Mouse (Mus musculus) NIH3T3 (cell line): ENCODE results near the gene Dock11.
A peak's percentile ranks its signal among the peaks of the same experiment; 100 is the strongest.

ENCODE experiments used
- DNase-seq: peaks from one replicate; pipeline ENCODE4 v3.0.0-alpha.2; 2012; ENCODE audit warnings: low read depth

Gene Dock11

DNA sequence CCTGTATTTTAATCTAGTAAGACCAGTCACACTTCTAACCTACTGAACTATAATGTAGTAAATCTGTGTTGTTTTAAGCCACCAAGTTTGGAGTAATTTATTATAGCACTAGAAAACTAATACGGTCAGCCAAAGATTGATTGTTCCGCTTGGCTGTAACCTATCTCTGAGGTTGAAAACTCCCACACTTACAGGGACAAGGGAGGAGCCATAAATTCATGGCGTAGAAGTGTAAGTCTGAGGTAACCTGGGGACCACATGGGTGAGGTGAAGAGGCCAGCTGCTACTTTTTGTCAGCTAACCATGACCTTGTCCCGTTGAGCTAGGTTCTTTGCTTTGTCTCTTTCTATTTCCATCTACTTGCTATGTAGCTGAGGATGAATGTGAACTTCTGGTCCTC, 61.5 kb downstream of the Dock11 start:
- no peak for DNase-seq

DNA sequence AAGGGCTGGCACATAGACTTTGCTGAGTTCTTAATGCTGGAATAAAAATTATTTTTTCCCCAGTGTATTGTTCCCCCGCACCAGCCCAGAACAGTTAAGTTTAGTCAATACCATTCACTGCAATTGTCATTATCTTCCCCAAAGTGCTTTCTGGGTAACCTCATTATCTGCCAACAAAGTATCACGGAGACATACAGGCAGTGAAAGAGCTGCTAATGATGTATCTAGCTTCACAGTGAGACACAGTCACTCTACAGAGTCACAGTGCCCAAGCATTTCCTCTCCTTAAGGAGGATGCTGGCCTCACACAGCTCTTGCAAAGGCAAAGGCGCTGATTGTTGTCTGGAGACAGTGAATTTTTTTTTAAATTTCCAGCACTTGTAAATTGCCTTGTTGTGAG, 63.3 kb downstream of the Dock11 start:
- no peak for DNase-seq

- no peak for DNase-seq
Measured at GRCm38 (mm10) chrX:35952521-35953095, 64.0 kb downstream of the Dock11 start.

GRCm38 (mm10) chrX:35956236-35956635, 67.6 kb downstream of the Dock11 start:
- DNase-seq: no peak

DNA sequence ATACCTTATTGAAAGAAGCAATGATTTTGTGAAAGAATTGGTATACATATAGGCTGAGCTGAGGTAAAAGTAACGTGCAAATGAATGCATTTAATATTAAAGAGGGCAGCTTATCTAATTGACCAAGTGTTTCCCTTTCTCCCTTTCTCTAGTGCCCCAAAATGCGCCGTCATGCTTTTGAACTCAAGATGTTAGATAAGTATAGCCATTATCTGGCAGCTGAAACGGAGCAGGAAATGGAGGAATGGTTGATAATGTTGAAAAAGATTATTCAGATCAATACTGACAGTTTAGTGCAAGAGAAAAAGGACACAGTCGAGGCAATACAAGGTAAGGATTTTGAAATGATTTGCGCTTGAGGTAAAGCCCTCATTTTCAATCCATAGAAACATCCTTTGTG, 74.5 kb downstream of the Dock11 start:
- DNase-seq: no peak

DNA sequence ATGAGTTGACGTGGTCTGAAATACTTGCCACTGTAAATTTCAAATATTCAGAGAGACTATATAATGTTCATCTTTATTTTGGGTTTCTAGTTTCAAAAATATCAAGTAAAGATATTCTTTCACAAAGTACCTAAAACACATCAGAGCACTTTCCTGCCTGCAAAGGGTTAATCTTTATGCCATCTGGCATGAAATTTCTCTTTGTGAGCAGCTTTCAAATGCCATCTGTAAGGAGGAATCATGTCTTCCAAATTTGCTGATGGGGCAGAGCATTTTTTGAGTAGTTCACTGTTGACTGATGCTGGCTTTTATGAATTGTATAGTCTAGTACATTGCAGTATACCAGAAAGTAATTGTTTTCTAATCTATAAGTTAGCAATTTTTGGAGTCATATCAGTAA, 80.6 kb downstream of the Dock11 start:
- DNase-seq: no peak

GRCm38 (mm10) chrX:35976657-35977056, 88.0 kb downstream of the Dock11 start:
- DNase-seq: no peak

- DNase-seq: no peak
Measured at GRCm38 (mm10) chrX:35987981-35988380, 99.3 kb downstream of the Dock11 start.

DNA sequence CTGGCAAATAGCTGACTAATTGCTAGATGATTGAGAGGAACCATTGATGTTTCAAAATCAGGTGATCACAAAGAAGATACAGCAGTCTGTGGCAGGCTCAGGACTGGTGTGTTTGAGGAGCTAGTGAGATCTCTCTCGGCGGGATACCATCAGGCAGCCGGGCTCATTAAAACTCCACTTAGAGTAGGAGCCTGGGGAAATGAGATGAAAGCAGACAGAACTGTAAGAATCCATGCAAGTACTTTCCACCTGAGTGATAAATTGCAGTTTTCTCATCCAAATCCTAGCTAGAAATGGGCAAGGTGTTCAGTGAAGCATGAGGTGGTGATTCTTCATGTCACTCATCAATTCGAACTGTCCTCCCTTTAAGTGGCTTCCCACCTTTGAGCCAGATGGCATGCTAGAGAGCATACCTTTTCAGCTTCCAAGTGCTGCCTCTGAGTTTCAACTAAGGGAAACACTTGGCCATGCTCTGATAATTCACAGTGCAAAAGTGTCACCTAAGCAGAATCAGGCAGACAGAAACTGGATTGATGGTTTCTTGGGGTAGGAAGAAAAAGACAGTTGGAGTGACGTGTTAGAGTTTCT, 102.0 kb downstream of the Dock11 start:
- DNase-seq: no peak

DNA sequence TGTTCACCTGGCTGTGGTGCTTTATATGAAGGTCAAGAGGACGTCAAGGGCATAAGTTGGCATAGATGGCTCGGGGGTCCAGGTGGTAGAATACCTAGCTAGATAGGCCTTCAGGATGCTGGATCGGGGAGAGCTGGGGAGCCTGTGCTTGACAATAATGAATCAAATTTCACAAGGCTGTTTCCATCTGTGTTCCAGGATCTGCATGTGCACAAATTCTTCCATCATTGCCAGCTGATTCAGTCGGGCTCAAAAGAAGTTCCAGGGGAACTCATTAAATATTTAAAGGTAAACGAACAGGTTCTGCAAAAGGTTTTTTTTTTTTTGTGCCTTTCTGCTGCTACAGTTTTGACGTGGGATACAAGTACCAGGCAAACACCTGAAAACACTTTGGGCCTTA, 105.6 kb downstream of the Dock11 start:
- DNase-seq: no peak

GRCm38 (mm10) chrX:35997004-35997403, 108.4 kb downstream of the Dock11 start:
- DNase-seq: peak; percentile 66

GRCm38 (mm10) chrX:35997793-35998419, 109.3 kb downstream of the Dock11 start:
- no peak for DNase-seq

- DNase-seq: no peak
Measured at GRCm38 (mm10) chrX:36025651-36026050, 137.0 kb downstream of the Dock11 start.

DNA sequence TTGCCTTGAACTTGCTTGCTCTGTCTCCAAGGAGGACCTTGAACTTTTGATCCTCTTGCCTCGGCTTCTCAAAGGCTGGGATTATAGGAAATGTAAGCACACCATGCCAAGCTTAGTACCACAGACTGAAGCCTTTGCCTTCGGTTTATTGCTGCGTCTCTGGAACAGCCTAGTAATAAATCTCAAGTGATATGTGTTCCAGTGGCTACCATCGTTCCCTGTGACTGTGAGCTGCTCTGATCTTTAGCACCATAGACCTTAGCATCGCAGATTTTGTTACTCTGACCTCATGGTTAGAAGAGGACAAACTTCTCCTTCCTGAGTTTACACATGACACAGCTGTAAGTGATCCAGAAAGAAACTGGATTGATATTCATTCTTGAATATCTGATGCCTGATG, 142.5 kb downstream of the Dock11 start:
- no peak for DNase-seq

GRCm38 (mm10) chrX:36034045-36034444, 145.4 kb downstream of the Dock11 start:
- no peak for DNase-seq

DNA sequence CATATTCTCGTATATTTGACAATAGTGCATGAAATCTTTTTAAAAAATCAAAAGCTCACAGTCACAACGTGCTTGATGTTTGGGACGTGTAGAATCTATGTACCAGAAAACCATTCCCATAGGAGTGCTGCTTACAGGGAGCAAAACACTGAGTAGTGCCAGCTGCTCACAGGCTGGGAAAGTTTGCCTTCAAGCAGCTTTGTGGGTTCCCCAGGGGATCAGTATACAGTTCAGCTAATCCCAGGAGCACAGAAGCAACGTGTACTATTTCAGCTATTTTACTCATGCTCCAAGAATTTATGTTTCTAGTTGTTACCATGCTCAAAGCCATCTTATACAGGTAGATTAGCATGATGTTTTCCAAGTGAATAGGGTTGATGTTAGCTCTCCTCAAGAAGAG, 157.1 kb downstream of the Dock11 start:
- no peak for DNase-seq

DNA sequence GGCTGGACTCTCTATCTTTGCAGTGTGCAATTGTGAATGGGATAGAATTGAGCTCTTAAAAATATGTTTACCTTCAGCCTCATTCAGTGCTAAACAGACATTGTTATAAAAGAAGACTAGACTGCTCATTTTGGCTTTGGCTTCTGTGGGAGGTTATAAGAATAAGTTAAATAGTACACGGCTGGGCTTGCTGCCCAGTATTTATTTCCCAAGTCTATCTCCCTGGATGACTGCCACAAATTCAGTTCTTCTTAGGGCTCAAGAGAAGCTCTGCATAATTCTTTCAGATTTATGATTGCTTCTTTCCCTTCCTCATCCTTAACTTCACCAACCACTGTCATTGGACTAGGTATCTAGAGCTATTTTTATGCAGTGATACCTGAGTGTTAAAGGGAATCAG, 158.8 kb downstream of the Dock11 start:
- DNase-seq: peak; percentile 83

- DNase-seq: peak; percentile 27
Measured at GRCm38 (mm10) chrX:36050312-36050711, 161.7 kb downstream of the Dock11 start.

DNA sequence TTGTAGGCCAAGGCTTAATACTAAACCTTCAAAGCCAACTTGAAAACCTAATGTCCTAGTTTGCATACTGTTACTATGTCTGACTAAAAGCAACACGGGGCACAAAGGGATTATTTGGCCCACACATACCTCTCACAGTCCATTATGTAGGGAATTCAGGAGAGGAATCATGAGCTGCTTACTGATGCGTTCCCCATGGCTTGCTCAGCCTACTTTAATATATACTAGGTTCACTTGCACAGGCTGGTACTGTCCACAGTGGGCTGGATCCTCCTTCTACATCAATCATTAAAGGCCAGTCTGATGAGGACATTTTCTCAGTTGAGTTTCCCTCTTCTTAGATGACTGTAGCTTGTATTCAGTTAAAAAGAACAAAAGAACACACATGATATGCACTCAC, 185.4 kb downstream of the Dock11 start:
- DNase-seq: no peak

DNA sequence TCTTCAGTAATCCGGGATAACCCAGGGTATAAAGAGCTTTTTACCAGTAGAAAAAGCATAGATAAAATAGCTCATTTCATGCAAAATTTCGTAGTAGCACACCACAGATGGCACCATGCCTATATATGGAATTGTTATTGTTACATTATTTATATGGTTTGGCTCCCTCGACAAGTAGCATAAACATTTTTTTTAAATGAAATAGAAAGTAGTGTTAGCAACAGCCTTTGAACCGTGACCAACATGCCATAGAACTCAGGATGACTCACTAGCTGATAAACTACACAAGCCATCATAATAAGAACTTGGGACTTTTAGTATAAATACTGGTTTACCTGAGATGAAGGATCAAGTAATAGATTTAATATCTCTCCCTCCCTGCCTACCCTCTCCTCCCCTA, 188.5 kb downstream of the Dock11 start:
- peak; percentile 62 for DNase-seq

DNA sequence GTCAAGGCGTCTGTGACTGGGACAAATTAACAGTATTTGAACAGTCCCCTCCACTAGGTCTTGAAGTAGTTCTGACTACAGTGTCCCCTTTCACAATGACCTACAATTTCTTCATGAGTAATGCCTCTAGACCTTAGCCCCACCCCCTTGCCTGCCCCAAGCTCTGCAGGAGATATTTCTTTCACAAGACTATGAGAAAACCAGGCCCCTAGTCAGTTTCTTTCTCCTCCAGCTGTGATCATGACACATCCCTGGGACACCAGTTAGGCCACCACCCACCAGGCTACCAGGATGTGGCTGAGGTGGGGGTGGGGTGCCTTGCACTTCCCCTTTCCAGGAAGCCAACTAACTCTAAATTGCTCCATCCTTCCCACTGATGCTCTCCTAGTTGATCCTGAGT, 194.3 kb downstream of the Dock11 start:
- peak; percentile 69 for DNase-seq

DNA sequence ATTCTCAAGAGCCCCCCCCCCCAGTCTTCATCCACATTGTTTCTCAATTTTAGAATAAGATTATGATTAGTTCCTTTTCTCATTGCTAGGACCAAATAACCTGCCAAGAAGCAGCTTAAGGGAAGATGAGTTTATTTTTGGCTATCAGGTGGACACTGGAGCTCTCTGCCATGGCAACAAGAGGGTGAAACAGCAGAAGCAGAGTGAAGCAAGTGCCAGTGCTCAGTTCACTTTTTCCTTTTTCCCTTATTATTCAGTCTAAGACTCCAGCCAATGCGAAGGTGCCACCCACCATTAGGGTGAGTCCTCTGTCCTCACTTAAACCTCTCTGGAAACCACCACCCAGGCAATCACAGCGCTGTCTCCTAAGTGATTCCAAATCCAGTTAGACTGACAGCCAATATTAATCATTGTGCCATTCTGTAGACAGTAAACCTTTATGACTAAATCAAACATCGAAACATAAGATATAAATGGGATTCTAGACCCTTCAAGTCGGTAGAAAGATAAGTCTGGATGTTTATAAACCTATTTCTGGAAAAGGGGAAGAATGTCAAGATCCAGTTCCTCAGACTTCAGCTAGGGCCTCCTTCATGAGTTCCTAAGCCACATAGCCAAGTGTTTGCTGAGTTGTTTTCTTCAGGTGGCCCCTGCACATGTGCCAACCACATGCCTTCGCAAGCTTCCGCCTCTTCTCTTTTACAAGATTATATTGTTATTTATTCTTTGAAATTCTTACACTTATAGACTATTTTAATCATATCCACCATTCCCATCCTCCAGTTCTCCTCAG, 200.0 kb downstream of the Dock11 start:
- no peak for DNase-seq

DNA sequence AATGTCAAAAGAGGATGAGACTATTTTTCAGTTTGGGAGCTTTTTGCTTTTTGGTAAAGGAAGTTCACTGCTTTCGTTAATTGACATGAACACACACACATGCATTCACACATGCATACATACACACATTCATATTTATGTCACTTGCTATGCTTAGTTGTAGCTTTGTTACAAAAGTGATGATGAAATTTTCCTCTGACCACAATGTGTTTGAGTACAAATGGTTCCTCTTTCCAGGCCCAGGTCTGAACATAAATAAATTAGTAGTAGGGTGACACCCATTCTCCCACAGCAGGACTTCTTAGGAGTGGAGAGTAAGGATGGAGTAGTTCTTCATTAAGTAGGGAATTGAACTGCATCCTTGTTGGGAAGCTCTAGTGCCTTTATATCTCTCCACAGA, 212.3 kb downstream of the Dock11 start:
- no peak for DNase-seq
